Mouse (Mus musculus) hindbrain, embryonic 14.5 days (tissue): ENCODE results near the gene Spc24. TPM values are rescaled to one million over a fixed set of nuclear protein-coding genes. Genes with fewer than 3 reads are reported as not detected.

Experiments
- ATAC-seq: fragments of 200-750 bp; cut with Nextera tagmentation; 2 replicates; pipeline ENCODE4 v1.8.0; 2017; ENCODE audit warnings: moderate number of reproducible peaks, mild to moderate bottlenecking, moderate TSS enrichment, moderate library complexity; ENCODE audit not compliant: low FRiP score
- DNase-seq: peaks from one replicate; pipeline ENCODE4 v3.0.0-alpha.2; 2015; ENCODE audit warnings: low spot score
- H3K27ac ChIP-seq: fragments of 300-500 bp; sonication (generic); 2 replicates; pipeline ENCODE4 v1.5.1; 2014; ENCODE audit warnings: mild to moderate bottlenecking, moderate library complexity
- H3K27me3 ChIP-seq: fragments of 300-500 bp; sonication (generic); 2 replicates; pipeline ENCODE4 v1.6.1; 2014; ENCODE audit warnings: mild to moderate bottlenecking, low read length, mixed read lengths; ENCODE audit not compliant: control insufficient read depth, insufficient read depth
- H3K36me3 ChIP-seq: fragments of 300-500 bp; sonication (generic); replicated peaks from 2 replicates; pipeline ENCODE4 v1.6.1; 2014; ENCODE audit not compliant: control insufficient read depth, insufficient read depth
- H3K4me1 ChIP-seq: fragments of 300-500 bp; sonication (generic); replicated peaks from 2 replicates; pipeline ENCODE4 v1.6.1; 2014; ENCODE audit warnings: antibody characterized with exemption, low read length, mixed read lengths; ENCODE audit not compliant: control insufficient read depth, insufficient read depth
- H3K4me2 ChIP-seq: fragments of 300-500 bp; sonication (generic); replicated peaks from 2 replicates; pipeline ENCODE4 v1.6.1; 2014; ENCODE audit warnings: mild to moderate bottlenecking, moderate library complexity
- H3K4me3 ChIP-seq: fragments of 300-500 bp; sonication (generic); replicated peaks from 2 replicates; pipeline ENCODE4 v1.5.1; 2014; ENCODE audit warnings: mild to moderate bottlenecking, low read length
- H3K9ac ChIP-seq: fragments of 300-500 bp; sonication (generic); 2 replicates; pipeline ENCODE4 v1.6.1; 2014
- H3K9me3 ChIP-seq: fragments of 300-500 bp; sonication (generic); 2 replicates; pipeline ENCODE4 v1.6.1; 2016; ENCODE audit warnings: low read length; ENCODE audit not compliant: control insufficient read depth
- WGBS: fragments of 180-500 bp; shearing (Covaris S2); extraction: QIAGEN DNeasy Blood & Tissue Kit; methylation state at CpG from one replicate; pipeline ENCODE4 v1.1.7; 2014; 5-methylcytosine and 5-hydroxymethylcytosine counted together
- polyA plus RNA-seq: library from polyadenylated mRNA; unstranded; fragments of >200 nt; fragmentation: Nextera tagmentation; extraction: Ambion mirVana; gene quantifications from 2 replicates; pipeline ENCODE4 v1.2.1, GENCODE M21; 2014

Gene Spc24
- polyA plus RNA-seq, 1 experiment from 2014 or later: 18.7 TPM

DNA sequence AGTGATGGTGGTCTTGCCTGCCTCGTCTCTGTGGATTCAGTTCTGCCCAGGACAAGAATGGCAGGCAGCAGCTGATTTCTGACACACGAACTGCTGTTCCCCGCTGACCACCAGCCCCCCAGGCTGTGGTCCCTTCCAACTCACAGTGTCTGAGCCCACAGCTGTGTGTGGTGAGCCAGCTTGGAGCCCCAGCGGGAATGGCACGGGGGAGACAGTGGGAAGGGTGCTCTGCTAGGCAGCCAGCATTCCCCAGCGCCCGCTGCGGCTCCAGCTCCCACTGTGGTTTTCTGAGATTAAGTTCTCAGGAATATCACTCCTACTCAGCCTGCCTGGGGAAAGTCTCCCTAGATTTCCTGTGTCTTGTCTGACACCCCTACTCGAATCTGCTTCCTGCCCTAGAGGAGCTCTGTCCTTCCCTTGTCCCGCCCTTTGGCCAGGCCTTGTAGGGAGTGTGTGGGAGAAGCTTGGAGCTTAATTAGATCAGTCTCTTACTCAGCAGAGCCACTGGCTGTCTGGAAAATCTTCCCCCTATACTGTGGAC is 7.8 kb downstream of the Spc24 start:
- no peak overlapping the region for H3K4me2 ChIP-seq
- DNase-seq (no peak), ATAC-seq (no peak)
- H3K27ac ChIP-seq: no peak overlapping the region
- H3K36me3 ChIP-seq: peaks cover 26% of the 10 kb centered on the region
- WGBS: 58% methylated on average over 10 of the region's 10 CpGs
- no peaks in the 10 kb centered on the region for H3K27me3 ChIP-seq
- no peaks in the 10 kb centered on the region for H3K9me3 ChIP-seq
- no peaks in the 10 kb centered on the region for H3K4me1 ChIP-seq
- no peak overlapping the region for H3K9ac ChIP-seq
- no peak overlapping the region for H3K4me3 ChIP-seq

DNA sequence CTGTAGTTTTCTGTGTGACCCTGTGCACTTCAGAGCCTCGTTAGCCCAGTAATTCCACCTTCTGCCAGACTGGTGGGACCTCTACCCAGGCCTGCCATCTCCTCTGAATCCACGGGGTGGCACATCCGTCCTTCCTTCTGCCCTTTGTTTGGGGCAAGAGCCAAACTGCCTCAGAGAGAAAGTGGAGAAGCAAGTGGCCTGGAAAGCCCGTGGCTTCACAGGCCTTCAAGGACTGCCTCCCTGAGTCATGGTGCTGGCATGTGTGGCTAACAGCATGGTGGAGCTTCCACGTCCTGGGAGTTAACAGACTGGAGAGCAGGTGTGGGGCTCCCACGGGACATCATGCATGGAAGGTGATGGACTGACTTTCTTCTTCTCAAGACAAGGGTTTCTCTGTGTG is 8.8 kb downstream of the Spc24 start:
- no peak overlapping the region for H3K27ac ChIP-seq
- no peaks in the 10 kb centered on the region for H3K4me1 ChIP-seq
- H3K4me2 ChIP-seq: no peak overlapping the region
- WGBS: 67% methylated on average over 6 of the region's 6 CpGs
- H3K27me3 ChIP-seq: no peaks in the 10 kb centered on the region
- no peaks in the 10 kb centered on the region for H3K9me3 ChIP-seq
- DNase-seq (no peak), ATAC-seq (no peak)
- peaks cover 36% of the 10 kb centered on the region for H3K36me3 ChIP-seq
- H3K9ac ChIP-seq: no peak overlapping the region
- no peak overlapping the region for H3K4me3 ChIP-seq

DNA sequence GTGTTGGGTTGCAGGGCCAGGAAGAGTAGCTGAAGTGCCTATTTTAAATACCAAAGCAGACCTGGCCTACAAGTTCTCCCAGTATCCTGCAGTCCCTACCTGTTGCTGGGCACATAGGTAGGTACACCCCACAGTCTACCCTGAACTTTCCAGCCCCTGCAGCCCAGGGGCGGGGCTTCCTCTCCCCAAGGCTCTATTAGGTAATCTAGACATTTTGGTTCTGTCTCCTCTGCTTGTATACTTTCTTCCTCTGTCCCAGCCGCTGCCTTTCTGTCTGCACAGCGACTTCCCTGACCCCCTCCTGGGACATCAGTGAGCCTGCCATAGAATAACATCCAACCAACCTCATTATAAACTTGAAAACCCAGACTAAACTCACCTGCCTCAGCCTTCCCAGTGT is 9.7 kb downstream of the Spc24 start:
- H3K4me3 ChIP-seq: no peak overlapping the region
- DNase-seq (no peak), ATAC-seq (no peak)
- H3K9me3 ChIP-seq: no peaks in the 10 kb centered on the region
- H3K27me3 ChIP-seq: no peaks in the 10 kb centered on the region
- H3K4me2 ChIP-seq: no peak overlapping the region
- no peak overlapping the region for H3K9ac ChIP-seq
- H3K4me1 ChIP-seq: no peaks in the 10 kb centered on the region
- 76% methylated on average over 3 of the region's 3 CpGs for WGBS
- H3K27ac ChIP-seq: no peak overlapping the region
- peaks cover 46% of the 10 kb centered on the region for H3K36me3 ChIP-seq

DNA sequence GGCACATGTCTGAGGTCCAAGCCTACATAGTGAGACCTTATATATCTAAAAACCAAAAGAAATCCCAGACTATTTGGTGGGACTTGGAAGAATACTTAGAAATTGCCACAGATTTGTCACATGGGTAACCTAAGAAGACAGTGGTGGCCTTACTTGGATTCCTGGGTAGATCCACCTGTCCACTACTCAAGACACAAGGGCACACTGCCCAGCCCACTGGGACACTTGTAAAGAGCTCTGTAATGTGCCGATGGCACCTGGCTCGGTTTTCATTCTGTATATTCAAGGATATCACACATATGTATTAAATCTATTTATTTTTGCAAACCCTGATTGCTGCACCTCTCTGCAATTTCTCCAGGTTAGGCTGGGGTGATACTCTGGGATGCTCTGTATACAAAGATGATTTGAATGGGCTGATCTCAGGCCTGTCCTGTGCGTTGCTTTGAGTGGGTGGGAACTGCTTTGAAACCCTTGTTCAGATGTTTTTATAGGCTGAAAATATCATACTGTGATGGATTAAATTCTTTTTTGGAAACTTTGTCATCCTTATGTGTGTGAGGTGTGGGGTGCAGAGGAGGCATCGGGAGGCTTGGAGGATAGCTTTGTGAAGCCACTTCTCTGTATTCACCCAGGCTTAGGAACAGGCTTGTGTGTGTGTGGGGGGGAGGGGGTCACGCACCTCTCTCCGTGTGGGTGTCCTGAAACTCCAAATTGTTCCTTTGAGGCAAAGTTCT is 10.6 kb downstream of the Spc24 start:
- Histone ChIP-seq H3K9ac (no peak overlapping the region), H3K4me1 (no peaks in the 10 kb centered on the region), H3K27ac (no peak overlapping the region), H3K9me3 (no peaks in the 10 kb centered on the region), H3K4me2 (no peak overlapping the region), H3K4me3 (no peak overlapping the region), H3K36me3 (peaks cover 54% of the 10 kb centered on the region), H3K27me3 (no peaks in the 10 kb centered on the region)
- DNase-seq (no peak), ATAC-seq (no peak)
- WGBS: 86% methylated on average over 6 of the region's 6 CpGs

DNA sequence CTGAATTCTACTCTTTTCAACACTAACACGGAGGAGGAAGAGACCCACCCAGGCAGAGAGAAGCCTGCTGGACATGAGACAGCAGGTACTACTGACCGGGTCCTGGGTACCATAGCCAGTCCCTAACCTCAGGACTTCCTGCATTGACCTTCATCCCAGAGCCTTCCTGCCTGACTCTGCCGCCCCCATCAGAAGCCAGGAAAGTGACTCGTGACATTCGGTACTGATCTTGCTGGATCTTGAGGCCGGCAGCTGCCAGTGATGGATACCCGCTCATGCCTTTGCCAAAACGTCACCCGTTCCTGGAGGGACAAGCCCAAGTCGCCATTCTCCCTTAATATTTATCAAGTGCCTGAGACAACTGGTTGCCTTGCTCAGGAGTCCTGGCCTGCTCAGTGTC is 11.6 kb downstream of the Spc24 start:
- H3K27ac ChIP-seq: peak overlapping the region; percentile 71; the same call in 1 of the 2 replicates
- H3K4me3 ChIP-seq: no peak overlapping the region
- H3K9me3 ChIP-seq: no peaks in the 10 kb centered on the region
- H3K4me2 ChIP-seq: no peak overlapping the region
- no peak for ATAC-seq
- no peaks in the 10 kb centered on the region for H3K27me3 ChIP-seq
- 88% methylated on average over 10 of the region's 10 CpGs for WGBS
- H3K9ac ChIP-seq: no peak overlapping the region
- no peaks in the 10 kb centered on the region for H3K4me1 ChIP-seq
- no peak for DNase-seq
- H3K36me3 ChIP-seq: peaks cover 64% of the 10 kb centered on the region

DNA sequence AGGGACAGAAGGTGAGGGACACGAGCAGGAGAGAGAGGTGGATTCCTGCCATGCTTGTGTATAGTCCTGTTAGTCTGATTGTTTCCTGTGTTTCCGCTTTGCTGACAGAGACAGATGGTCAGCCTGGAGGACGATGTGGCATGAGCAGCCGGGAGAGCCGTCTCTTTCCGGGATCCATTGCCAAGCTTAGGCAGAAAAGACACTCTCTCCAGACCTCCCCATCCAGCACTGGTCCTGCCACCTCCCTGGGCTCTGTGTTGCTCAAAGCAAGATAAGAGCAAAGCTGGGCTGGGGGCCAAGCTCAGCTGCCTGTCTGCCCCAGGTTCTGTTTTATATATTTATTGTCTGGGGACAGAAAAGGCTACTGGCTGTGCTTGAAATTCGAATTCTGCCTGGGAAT is 12.1 kb downstream of the Spc24 start:
- peaks cover 64% of the 10 kb centered on the region for H3K36me3 ChIP-seq
- H3K4me3 ChIP-seq: no peak overlapping the region
- H3K4me1 ChIP-seq: no peaks in the 10 kb centered on the region
- H3K27me3 ChIP-seq: no peaks in the 10 kb centered on the region
- DNase-seq: peak; percentile 32
- H3K9me3 ChIP-seq: no peaks in the 10 kb centered on the region
- no peak overlapping the region for H3K4me2 ChIP-seq
- ATAC-seq: peak; percentile 42; the same call in 1 of the 2 replicates
- 52% methylated on average over 7 of the region's 7 CpGs for WGBS
- no peak overlapping the region for H3K9ac ChIP-seq
- peak overlapping the region; percentile 71 for H3K27ac ChIP-seq

DNA sequence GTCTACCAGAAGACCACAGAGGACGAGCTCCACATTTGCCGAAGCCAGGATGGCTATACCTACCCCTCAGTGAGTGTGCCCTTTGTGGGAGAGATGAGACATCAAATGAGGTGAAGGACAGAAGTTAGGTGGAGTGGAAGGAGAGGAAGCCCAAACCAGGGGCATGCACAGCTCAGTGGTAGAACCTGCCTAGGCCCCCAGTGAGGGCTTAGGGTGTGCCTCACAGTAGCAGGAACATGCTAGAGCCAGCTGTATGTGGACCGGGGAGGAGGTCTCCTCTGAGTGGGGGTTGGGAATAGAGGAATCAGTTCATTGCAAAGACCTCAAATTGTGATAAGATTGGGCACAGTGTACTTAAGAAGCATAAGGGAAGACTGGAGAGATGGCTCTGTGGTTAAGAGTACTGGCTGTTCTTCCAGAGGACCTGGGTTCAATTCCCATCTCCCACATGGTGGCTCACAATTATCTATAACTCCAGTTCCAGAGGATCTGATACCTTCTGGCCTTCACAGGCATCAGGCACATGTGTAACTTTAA is 12.8 kb downstream of the Spc24 start:
- ATAC-seq: no peak
- Histone ChIP-seq H3K4me3 (no peak overlapping the region), H3K9ac (no peak overlapping the region), H3K27ac (peak overlapping the region; percentile 71; the same call in 1 of the 2 replicates), H3K27me3 (no peaks in the 10 kb centered on the region), H3K9me3 (no peaks in the 10 kb centered on the region), H3K36me3 (peaks cover 72% of the 10 kb centered on the region), H3K4me2 (no peak overlapping the region), H3K4me1 (no peaks in the 10 kb centered on the region)
- DNase-seq: no peak
- 92% methylated on average over 3 of the region's 3 CpGs for WGBS

DNA sequence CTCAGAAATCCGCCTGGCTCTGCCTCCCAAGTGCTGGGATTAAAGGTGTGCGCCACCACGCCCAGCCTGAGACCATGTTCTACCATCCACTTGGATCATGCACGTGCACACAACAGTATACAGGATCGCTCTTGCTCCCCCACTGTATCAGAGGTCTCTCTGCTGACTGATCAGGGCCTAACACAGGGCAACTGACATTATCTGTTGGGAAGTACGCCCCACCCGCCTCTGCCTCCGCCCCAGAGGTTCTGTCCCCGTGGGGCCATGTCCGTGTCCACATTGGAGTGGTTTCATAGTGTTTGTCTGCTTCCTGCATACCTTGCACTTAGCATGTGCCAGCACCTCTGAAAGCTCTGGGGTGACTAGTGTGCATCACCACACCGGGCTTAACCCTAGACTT is 18.6 kb downstream of the Spc24 start:
- WGBS: 96% methylated on average over 11 of the region's 11 CpGs
- no peak for DNase-seq
- Histone ChIP-seq H3K27me3 (no peaks in the 10 kb centered on the region), H3K9ac (no peak overlapping the region), H3K4me1 (no peaks in the 10 kb centered on the region), H3K9me3 (no peaks in the 10 kb centered on the region), H3K4me3 (no peak overlapping the region), H3K4me2 (no peak overlapping the region), H3K27ac (no peak overlapping the region), H3K36me3 (peaks cover 92% of the 10 kb centered on the region)
- no peak for ATAC-seq

DNA sequence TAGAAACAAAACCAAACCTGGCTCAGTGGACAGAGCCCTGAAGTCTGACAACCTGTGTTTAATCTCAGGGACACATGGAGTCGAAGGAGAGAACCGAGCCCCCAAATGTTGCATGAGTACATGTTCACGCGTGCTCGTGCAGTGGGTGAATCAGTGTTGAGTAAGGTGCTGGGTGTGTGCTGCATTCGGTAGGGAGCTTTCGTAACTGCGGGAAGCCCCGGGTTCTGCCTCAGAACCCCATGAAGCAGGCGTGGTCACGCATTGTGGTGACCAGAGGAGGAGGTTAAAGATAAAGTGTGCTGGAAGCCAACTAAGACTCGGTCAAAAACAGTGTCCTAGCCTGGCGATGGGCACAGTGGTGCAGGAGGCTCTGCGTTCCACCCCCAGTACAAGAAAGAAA is 19.7 kb downstream of the Spc24 start:
- Histone ChIP-seq H3K4me2 (no peak overlapping the region), H3K27ac (no peak overlapping the region), H3K9me3 (no peaks in the 10 kb centered on the region), H3K9ac (no peak overlapping the region), H3K4me3 (no peak overlapping the region), H3K4me1 (no peaks in the 10 kb centered on the region), H3K27me3 (no peaks in the 10 kb centered on the region), H3K36me3 (peaks cover 92% of the 10 kb centered on the region)
- no peak for DNase-seq
- no peak for ATAC-seq
- 98% methylated on average over 14 of the region's 14 CpGs for WGBS
